Mouse (Mus musculus): ENCODE measurements around the gene 1110025L11Rik. TPM values are rescaled to one million over a fixed set of nuclear protein-coding genes. Genes with fewer than 3 reads are reported as not detected.

Gene 1110025L11Rik
- not detected for total RNA-seq (2023)

GRCm38 (mm10) chr16:89063902-89064301, at the start of gene 1110025L11Rik:
Gene 1110025L11Rik, minus strand, starts transcription at chr16:89064002.

GRCm38 (mm10) chr16:89047783-89048182, 16.0 kb downstream of the 1110025L11Rik start, which contains the start of gene Krtap6-5:
Gene Krtap6-5, minus strand, starts transcription at chr16:89047883.

GRCm38 (mm10) chr16:89041372-89041771, 22.4 kb downstream of the 1110025L11Rik start, which contains the start of gene Gm10228:
Gene Gm10228, minus strand, starts transcription at chr16:89041472.

GRCm38 (mm10) chr16:89031399-89031798, 32.4 kb downstream of the 1110025L11Rik start, which contains the start of gene Krtap6-1:
Gene Krtap6-1, plus strand, starts transcription at chr16:89031699.

GRCm38 (mm10) chr16:89014984-89015383, 48.8 kb downstream of the 1110025L11Rik start, which contains the start of gene Gm10229:
Gene Gm10229, plus strand, starts transcription at chr16:89015284.

Other genes with a start within 250 kb of the 1110025L11Rik start
- not detected for gene Krtap15, start 243.8 kb downstream of the 1110025L11Rik start, total RNA-seq (2023)
- not detected for gene Krtap14, start 237.9 kb downstream of the 1110025L11Rik start, total RNA-seq (2023)
- not detected for gene Krtap19-1, start 194.6 kb downstream of the 1110025L11Rik start, total RNA-seq (2023)
- not detected for gene Krtap19-2, start 189.7 kb downstream of the 1110025L11Rik start, total RNA-seq (2023)
- gene Krtap19-3, start 186.0 kb downstream of the 1110025L11Rik start, total RNA-seq (2023): not detected
- not detected for gene Krtap19-4, start 178.9 kb downstream of the 1110025L11Rik start, total RNA-seq (2023)
- not detected for gene Krtap19-5, start 167.5 kb downstream of the 1110025L11Rik start, total RNA-seq (2023)
- gene Krtap19-9b, start 131.7 kb downstream of the 1110025L11Rik start, total RNA-seq (2023): not detected
- not detected for gene Krtap16-3, start 101.1 kb downstream of the 1110025L11Rik start, total RNA-seq (2023)
- gene Krtap22-2, start 53.2 kb downstream of the 1110025L11Rik start, total RNA-seq (2023): not detected
- gene Gm10229, start 48.7 kb downstream of the 1110025L11Rik start, total RNA-seq (2023): not detected
- not detected for gene Krtap6-1, start 32.3 kb downstream of the 1110025L11Rik start, total RNA-seq (2023)
- gene Gm10228, start 22.5 kb downstream of the 1110025L11Rik start, total RNA-seq (2023): not detected
- not detected for gene Krtap6-5, start 16.1 kb downstream of the 1110025L11Rik start, total RNA-seq (2023)
- gene Krtap6-3, start 20.0 kb upstream of the 1110025L11Rik start, total RNA-seq (2023): not detected
- gene Gm6358, start 76.8 kb upstream of the 1110025L11Rik start, total RNA-seq (2023): not detected
- gene Gm10061, start 87.1 kb upstream of the 1110025L11Rik start, total RNA-seq (2023): not detected
- not detected for gene Gm9789, start 94.0 kb upstream of the 1110025L11Rik start, total RNA-seq (2023)
- gene Gm7735, start 105.5 kb upstream of the 1110025L11Rik start, total RNA-seq (2023): not detected
- gene 1110057P08Rik, start 110.7 kb upstream of the 1110025L11Rik start, total RNA-seq (2023): not detected
- gene Krtap20-2, start 141.9 kb upstream of the 1110025L11Rik start, total RNA-seq (2023): not detected